Mouse (Mus musculus): ENCODE results near the gene Rrp1b. TPM values are rescaled to one million over a fixed set of nuclear protein-coding genes. Genes with fewer than 3 reads are reported as not detected.

Rrp1b gene
- 27.7 and 29.1 TPM in 2 replicates for polyA plus RNA-seq (2014; fragmentation: Nextera tagmentation; extraction: Ambion mirVana)

DNA sequence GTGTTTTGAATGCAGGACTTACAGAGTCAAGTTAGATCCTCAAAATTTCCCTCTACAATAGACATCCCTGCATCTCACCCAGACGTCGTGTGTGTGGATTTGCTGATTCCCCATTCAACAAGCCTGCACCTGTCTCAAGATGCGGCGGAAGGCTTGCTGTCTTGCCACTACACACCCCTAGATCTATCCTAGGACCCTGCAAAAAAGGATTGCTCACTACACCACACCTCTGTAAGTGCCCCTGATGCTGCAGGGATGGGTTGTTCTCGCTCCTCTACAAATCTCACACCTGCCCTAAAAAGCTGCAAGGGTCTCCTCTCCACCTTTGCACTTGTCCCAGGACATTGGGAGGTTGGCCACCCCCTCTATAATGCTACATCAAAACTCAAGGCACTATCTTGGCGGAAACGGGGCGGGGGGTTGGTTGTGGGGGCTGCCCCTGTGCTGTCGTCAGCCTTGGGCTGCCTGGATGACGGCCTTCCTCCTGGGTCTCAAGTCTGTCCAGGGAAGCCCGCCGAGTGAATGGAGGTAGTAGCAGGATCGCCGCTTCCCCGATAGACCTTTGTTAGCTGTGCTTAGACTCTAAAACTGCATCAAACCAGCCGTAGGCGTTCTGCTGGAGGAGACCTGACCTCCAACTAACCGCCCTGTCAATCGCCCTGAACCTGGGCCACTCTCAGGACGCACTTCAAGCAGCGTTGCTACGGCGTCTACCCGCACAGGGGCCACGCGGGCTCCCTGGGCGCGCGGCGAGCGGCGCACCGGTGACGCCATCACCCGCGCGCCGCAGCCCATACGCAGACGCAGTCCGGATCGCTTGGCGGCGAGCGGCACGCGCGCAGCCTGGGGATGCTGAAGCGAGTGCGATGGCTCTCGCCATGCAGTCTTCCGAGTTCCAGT lies at the start of gene Rrp1b, which contains the start of gene Hsf2bp:
Rrp1b (plus strand) TSS at position 492 of the 900 bp plus-strand sequence.
Hsf2bp (minus strand) TSS at position 741 of the 900 bp plus-strand sequence.
- peak within 1 kb of the TSS; percentile 84 for H3K27ac ChIP-seq
- no peaks in the 10 kb centered on the region for H3K9me3 ChIP-seq (ENCODE audit: control insufficient read depth, low read length)
- H3K27me3 ChIP-seq (ENCODE audit: control insufficient read depth, insufficient read depth, low read length), result no peaks in the 10 kb centered on the region
- H3K9ac ChIP-seq, result peak within 1 kb of the TSS; percentile 83
- peaks cover 13% of the 10 kb centered on the region for H3K4me1 ChIP-seq (replicated peaks; ENCODE audit: control insufficient read depth, insufficient read depth, low read length)
- DNase-seq (ENCODE audit: low spot score) (peak; percentile 92), ATAC-seq (ENCODE audit: low FRiP score) (peak; percentile 97)
- H3K36me3 ChIP-seq (replicated peaks; ENCODE audit: control insufficient read depth, insufficient read depth), result no peaks in the 10 kb centered on the region; the same call in 1 of the 2 replicates
- H3K4me3 ChIP-seq (replicated peaks; ENCODE audit: low read length), result peak within 1 kb of the TSS; percentile 72
- 6% methylated on average over 52 of the region's 52 CpGs for WGBS
- H3K4me2 ChIP-seq (replicated peaks), result peak within 1 kb of the TSS; percentile 94

DNA sequence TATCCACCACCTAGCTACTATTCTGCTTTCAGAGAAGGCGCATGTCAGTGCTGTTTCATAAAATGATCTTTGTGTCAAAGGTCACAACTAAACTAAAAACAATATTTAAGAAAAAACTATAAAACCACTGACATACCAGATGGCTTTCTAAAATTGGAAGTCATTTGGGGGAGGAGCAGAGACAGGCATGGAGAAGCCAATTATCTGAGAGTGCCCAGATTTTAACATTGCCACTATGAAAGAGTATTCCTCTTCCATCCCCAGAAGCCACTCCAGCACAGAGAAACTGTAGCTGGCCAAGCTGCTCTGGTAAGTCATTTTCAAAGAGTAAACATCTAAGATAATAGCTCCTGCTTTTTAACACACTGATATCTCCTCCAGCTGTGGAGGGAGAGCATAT lies 49.0 kb upstream of the Rrp1b start:
- no peak overlapping the region for H3K9ac ChIP-seq
- H3K27me3 ChIP-seq (ENCODE audit: control insufficient read depth, insufficient read depth, low read length), result no peaks in the 10 kb centered on the region
- ATAC-seq (ENCODE audit: low FRiP score) (no peak), DNase-seq (ENCODE audit: low spot score) (no peak)
- no peak overlapping the region for H3K4me2 ChIP-seq (replicated peaks)
- H3K9me3 ChIP-seq (ENCODE audit: control insufficient read depth, low read length), result no peaks in the 10 kb centered on the region
- no peak overlapping the region for H3K4me3 ChIP-seq (replicated peaks; ENCODE audit: low read length)
- no peaks in the 10 kb centered on the region for H3K36me3 ChIP-seq (replicated peaks; ENCODE audit: control insufficient read depth, insufficient read depth)
- H3K27ac ChIP-seq, result no peak overlapping the region
- no peaks in the 10 kb centered on the region for H3K4me1 ChIP-seq (replicated peaks; ENCODE audit: control insufficient read depth, insufficient read depth, low read length)
- WGBS, result 89% methylated on average over 1 of the region's 1 CpGs

DNA sequence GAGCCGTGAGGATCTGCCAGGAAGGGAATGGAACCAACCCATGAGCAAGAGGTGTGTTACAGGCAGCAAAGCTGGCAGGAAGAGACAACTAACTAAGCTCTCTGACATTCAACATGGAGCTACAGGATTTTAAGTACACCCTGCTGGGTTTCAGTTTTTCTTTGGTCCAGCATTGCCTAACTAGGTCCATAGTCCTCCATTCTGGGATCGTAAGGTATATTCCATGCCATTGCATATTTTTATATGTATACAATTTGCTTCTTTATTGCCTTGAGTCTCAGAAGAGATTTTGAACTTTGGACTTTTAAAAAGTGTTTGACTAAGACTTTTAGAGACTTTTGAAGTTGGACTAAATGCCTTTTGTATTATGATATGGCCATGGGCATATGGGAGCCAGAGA lies 46.9 kb upstream of the Rrp1b start:
- 93% methylated on average over 2 of the region's 2 CpGs for WGBS
- no peak overlapping the region for H3K9ac ChIP-seq
- DNase-seq (ENCODE audit: low spot score) (no peak), ATAC-seq (ENCODE audit: low FRiP score) (no peak)
- no peak overlapping the region for H3K27ac ChIP-seq
- no peak overlapping the region for H3K4me2 ChIP-seq (replicated peaks)
- no peaks in the 10 kb centered on the region for H3K36me3 ChIP-seq (replicated peaks; ENCODE audit: control insufficient read depth, insufficient read depth)
- no peaks in the 10 kb centered on the region for H3K27me3 ChIP-seq (ENCODE audit: control insufficient read depth, insufficient read depth, low read length)
- H3K4me3 ChIP-seq (replicated peaks; ENCODE audit: low read length), result no peak overlapping the region
- no peaks in the 10 kb centered on the region for H3K4me1 ChIP-seq (replicated peaks; ENCODE audit: control insufficient read depth, insufficient read depth, low read length)
- H3K9me3 ChIP-seq (ENCODE audit: control insufficient read depth, low read length), result no peaks in the 10 kb centered on the region

GRCm38 (mm10) chr17:31992004-31992403 lies 43.9 kb upstream of the Rrp1b start:
- no peak overlapping the region for H3K4me2 ChIP-seq (replicated peaks)
- no peaks in the 10 kb centered on the region for H3K4me1 ChIP-seq (replicated peaks; ENCODE audit: control insufficient read depth, insufficient read depth, low read length)
- ATAC-seq (ENCODE audit: low FRiP score) (no peak), DNase-seq (ENCODE audit: low spot score) (no peak)
- no peaks in the 10 kb centered on the region for H3K27me3 ChIP-seq (ENCODE audit: control insufficient read depth, insufficient read depth, low read length)
- H3K27ac ChIP-seq, result no peak overlapping the region
- H3K36me3 ChIP-seq (replicated peaks; ENCODE audit: control insufficient read depth, insufficient read depth), result no peaks in the 10 kb centered on the region
- no peak overlapping the region for H3K4me3 ChIP-seq (replicated peaks; ENCODE audit: low read length)
- H3K9me3 ChIP-seq (ENCODE audit: control insufficient read depth, low read length), result no peaks in the 10 kb centered on the region
- 65% methylated on average over 2 of the region's 2 CpGs for WGBS
- no peak overlapping the region for H3K9ac ChIP-seq

DNA sequence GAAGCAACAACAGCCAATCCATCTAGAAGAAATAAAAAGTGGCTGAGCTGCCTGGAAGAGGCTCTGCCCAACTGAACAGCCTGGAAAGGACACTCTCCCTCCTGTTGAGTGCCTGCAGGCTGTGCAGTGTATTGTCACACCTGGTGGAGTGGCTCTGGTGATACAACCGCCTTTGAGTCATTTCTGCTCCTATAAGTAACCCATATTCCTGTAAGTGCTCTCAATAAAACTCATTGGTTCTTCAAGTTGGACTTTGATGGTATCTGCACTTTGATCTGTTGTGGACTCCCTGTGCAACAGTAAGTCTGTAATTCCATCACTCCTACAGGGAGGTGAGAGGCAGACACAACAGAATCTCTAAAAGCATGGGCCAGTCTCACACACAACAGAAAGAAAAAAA lies 42.5 kb upstream of the Rrp1b start:
- ATAC-seq (ENCODE audit: low FRiP score), result no peak
- H3K9me3 ChIP-seq (ENCODE audit: control insufficient read depth, low read length), result no peaks in the 10 kb centered on the region
- H3K27me3 ChIP-seq (ENCODE audit: control insufficient read depth, insufficient read depth, low read length), result no peaks in the 10 kb centered on the region
- 93% methylated on average over 1 of the region's 1 CpGs for WGBS
- H3K9ac ChIP-seq, result no peak overlapping the region
- H3K4me2 ChIP-seq (replicated peaks), result no peak overlapping the region
- no peak overlapping the region for H3K27ac ChIP-seq
- H3K4me1 ChIP-seq (replicated peaks; ENCODE audit: control insufficient read depth, insufficient read depth, low read length), result no peaks in the 10 kb centered on the region
- H3K36me3 ChIP-seq (replicated peaks; ENCODE audit: control insufficient read depth, insufficient read depth), result no peaks in the 10 kb centered on the region
- H3K4me3 ChIP-seq (replicated peaks; ENCODE audit: low read length), result no peak overlapping the region
- no peak for DNase-seq (ENCODE audit: low spot score)

- DNase-seq (ENCODE audit: low spot score), result no peak
- Histone ChIP-seq H3K4me3 (replicated peaks; ENCODE audit: low read length) (no peak overlapping the region), H3K9me3 (ENCODE audit: control insufficient read depth, low read length) (no peaks in the 10 kb centered on the region), H3K36me3 (replicated peaks; ENCODE audit: control insufficient read depth, insufficient read depth) (no peaks in the 10 kb centered on the region), H3K27ac (no peak overlapping the region), H3K4me2 (replicated peaks) (no peak overlapping the region), H3K4me1 (replicated peaks; ENCODE audit: control insufficient read depth, insufficient read depth, low read length) (no peaks in the 10 kb centered on the region), H3K27me3 (ENCODE audit: control insufficient read depth, insufficient read depth, low read length) (no peaks in the 10 kb centered on the region), H3K9ac (no peak overlapping the region)
- no peak for ATAC-seq (ENCODE audit: low FRiP score)
These were observed 41.8 kb upstream of the Rrp1b start for GRCm38 (mm10) chr17:31994132-31994531.

DNA sequence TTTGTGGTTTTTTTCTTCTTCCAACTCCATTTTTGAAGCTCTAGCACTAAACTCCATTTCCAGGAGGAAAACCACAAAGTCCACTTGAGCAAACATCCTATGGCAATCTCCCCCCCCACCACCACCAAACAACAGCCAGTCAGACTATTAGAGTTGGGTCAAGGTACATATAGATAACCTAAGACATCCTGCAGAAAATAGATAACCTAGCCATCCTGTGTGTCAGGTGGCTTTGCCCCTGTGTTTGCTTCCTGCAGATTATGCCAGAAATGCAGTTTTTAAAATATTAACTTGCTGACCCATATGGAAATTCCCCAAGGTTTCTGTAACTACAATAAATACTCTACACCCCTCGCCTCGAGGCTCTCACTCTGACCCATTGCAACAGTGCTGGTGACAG lies 40.1 kb upstream of the Rrp1b start:
- DNase-seq (ENCODE audit: low spot score) (no peak), ATAC-seq (ENCODE audit: low FRiP score) (no peak)
- Histone ChIP-seq H3K9me3 (ENCODE audit: control insufficient read depth, low read length) (no peaks in the 10 kb centered on the region), H3K4me3 (replicated peaks; ENCODE audit: low read length) (no peak overlapping the region), H3K9ac (no peak overlapping the region), H3K27ac (no peak overlapping the region), H3K4me2 (replicated peaks) (no peak overlapping the region), H3K36me3 (replicated peaks; ENCODE audit: control insufficient read depth, insufficient read depth) (no peaks in the 10 kb centered on the region), H3K4me1 (replicated peaks; ENCODE audit: control insufficient read depth, insufficient read depth, low read length) (no peaks in the 10 kb centered on the region), H3K27me3 (ENCODE audit: control insufficient read depth, insufficient read depth, low read length) (no peaks in the 10 kb centered on the region)
- 90% methylated on average over 2 of the region's 2 CpGs for WGBS

- H3K9ac ChIP-seq, result no peak overlapping the region
- DNase-seq (ENCODE audit: low spot score) (no peak), ATAC-seq (ENCODE audit: low FRiP score) (no peak)
- no peaks in the 10 kb centered on the region for H3K4me1 ChIP-seq (replicated peaks; ENCODE audit: control insufficient read depth, insufficient read depth, low read length)
- no peaks in the 10 kb centered on the region for H3K27me3 ChIP-seq (ENCODE audit: control insufficient read depth, insufficient read depth, low read length)
- H3K27ac ChIP-seq, result no peak overlapping the region
- H3K4me2 ChIP-seq (replicated peaks), result no peak overlapping the region
- H3K4me3 ChIP-seq (replicated peaks; ENCODE audit: low read length), result no peak overlapping the region
- no peaks in the 10 kb centered on the region for H3K36me3 ChIP-seq (replicated peaks; ENCODE audit: control insufficient read depth, insufficient read depth)
- 71% methylated on average over 4 of the region's 4 CpGs for WGBS
- H3K9me3 ChIP-seq (ENCODE audit: control insufficient read depth, low read length), result no peaks in the 10 kb centered on the region
These were observed 39.6 kb upstream of the Rrp1b start for GRCm38 (mm10) chr17:31996331-31996730.

- Histone ChIP-seq H3K4me1 (replicated peaks; ENCODE audit: control insufficient read depth, insufficient read depth, low read length) (no peaks in the 10 kb centered on the region), H3K27ac (no peak overlapping the region), H3K9me3 (ENCODE audit: control insufficient read depth, low read length) (no peaks in the 10 kb centered on the region), H3K4me3 (replicated peaks; ENCODE audit: low read length) (no peak overlapping the region), H3K9ac (no peak overlapping the region), H3K4me2 (replicated peaks) (no peak overlapping the region), H3K27me3 (ENCODE audit: control insufficient read depth, insufficient read depth, low read length) (no peaks in the 10 kb centered on the region), H3K36me3 (replicated peaks; ENCODE audit: control insufficient read depth, insufficient read depth) (no peaks in the 10 kb centered on the region)
- no peak for DNase-seq (ENCODE audit: low spot score)
- 94% methylated on average over 1 of the region's 1 CpGs for WGBS
- ATAC-seq (ENCODE audit: low FRiP score), result no peak
These were observed 37.5 kb upstream of the Rrp1b start for GRCm38 (mm10) chr17:31998351-31998750.
